Mouse (Mus musculus): ENCODE data around the gene Dvl2. TPM values are rescaled to one million over a fixed set of nuclear protein-coding genes. Genes with fewer than 3 reads are reported as not detected.

Dvl2 gene
- polyA plus RNA-seq, 1 experiment from 2014 or later: 54.1 TPM

- WGBS: 78% methylated on average over 6 of the region's 6 CpGs
- Histone ChIP-seq H3K4me3 (no peak overlapping the region), H3K4me1 (peaks cover 14% of the 10 kb centered on the region), H3K9me3 (replicated peaks) (no peaks in the 10 kb centered on the region), H3K27ac (replicated peaks) (no peak overlapping the region), H3K36me3 (peaks cover 13% of the 10 kb centered on the region), H3K27me3 (ENCODE audit: low read depth, poor library complexity, severe bottlenecking) (0 out of 2 replicates have a peak, but pooled peaks cover 2% of the 10 kb centered on the region)
- DNase-seq (ENCODE audit: low spot score): no peak
Observed at GRCm38 (mm10) chr11:70049366-70049765, 49.0 kb downstream of the Dvl2 start.

GRCm38 (mm10) chr11:70049816-70050215 is 49.4 kb downstream of the Dvl2 start:
- DNase-seq (ENCODE audit: low spot score): no peak
- Histone ChIP-seq H3K27ac (replicated peaks) (no peak overlapping the region), H3K4me1 (peaks cover 9% of the 10 kb centered on the region), H3K36me3 (peaks cover 9% of the 10 kb centered on the region), H3K27me3 (ENCODE audit: low read depth, poor library complexity, severe bottlenecking) (0 out of 2 replicates have a peak, but pooled peaks cover 4% of the 10 kb centered on the region), H3K9me3 (replicated peaks) (no peaks in the 10 kb centered on the region), H3K4me3 (no peak overlapping the region)
- 62% methylated on average over 10 of the region's 10 CpGs for WGBS

- Histone ChIP-seq H3K9me3 (replicated peaks) (no peaks in the 10 kb centered on the region), H3K36me3 (no peaks in the 10 kb centered on the region), H3K4me1 (peaks cover 17% of the 10 kb centered on the region), H3K27ac (replicated peaks) (no peak overlapping the region), H3K27me3 (ENCODE audit: low read depth, poor library complexity, severe bottlenecking) (0 out of 2 replicates have a peak, but pooled peaks cover 4% of the 10 kb centered on the region), H3K4me3 (no peak overlapping the region)
- no peak for DNase-seq (ENCODE audit: low spot score)
- 83% methylated on average over 7 of the region's 7 CpGs for WGBS
Observed at GRCm38 (mm10) chr11:70053156-70053555, 52.8 kb downstream of the Dvl2 start.

- Histone ChIP-seq H3K36me3 (no peaks in the 10 kb centered on the region), H3K27me3 (ENCODE audit: low read depth, poor library complexity, severe bottlenecking) (0 out of 2 replicates have a peak, but pooled peaks cover 4% of the 10 kb centered on the region), H3K4me1 (peaks cover 17% of the 10 kb centered on the region), H3K27ac (replicated peaks) (no peak within 1 kb of the TSS), H3K4me3 (no peak within 1 kb of the TSS), H3K9me3 (replicated peaks) (no peaks in the 10 kb centered on the region)
- DNase-seq (ENCODE audit: low spot score): no peak
- WGBS: 85% methylated on average over 10 of the region's 10 CpGs
Observed at GRCm38 (mm10) chr11:70053898-70054570, 53.6 kb downstream of the Dvl2 start, which contains the start of gene Asgr1. Asgr1 (plus strand) TSS chr11:70054085.

- Histone ChIP-seq H3K4me1 (peaks cover 17% of the 10 kb centered on the region), H3K36me3 (no peaks in the 10 kb centered on the region), H3K27me3 (ENCODE audit: low read depth, poor library complexity, severe bottlenecking) (0 out of 2 replicates have a peak, but pooled peaks cover 4% of the 10 kb centered on the region), H3K9me3 (replicated peaks) (no peaks in the 10 kb centered on the region), H3K27ac (replicated peaks) (peak overlapping the region; percentile 29; the same call in 1 of the 2 replicates), H3K4me3 (peak overlapping the region; percentile 16; the same call in 1 of the 2 replicates)
- DNase-seq (ENCODE audit: low spot score): peak; percentile 77
- WGBS: 25% methylated on average over 18 of the region's 18 CpGs
Observed at GRCm38 (mm10) chr11:70055618-70056214, 55.3 kb downstream of the Dvl2 start.

- Histone ChIP-seq H3K4me3 (no peak overlapping the region), H3K27me3 (ENCODE audit: low read depth, poor library complexity, severe bottlenecking) (0 out of 2 replicates have a peak, but pooled peaks cover 4% of the 10 kb centered on the region), H3K27ac (replicated peaks) (no peak overlapping the region), H3K36me3 (no peaks in the 10 kb centered on the region), H3K9me3 (replicated peaks) (peaks cover under 1% of the 10 kb centered on the region; the same call in 1 of the 2 replicates), H3K4me1 (peaks cover 17% of the 10 kb centered on the region)
- 90% methylated on average over 9 of the region's 9 CpGs for WGBS
- DNase-seq (ENCODE audit: low spot score): no peak
Observed at GRCm38 (mm10) chr11:70057805-70058204, 57.4 kb downstream of the Dvl2 start.

- Histone ChIP-seq H3K27me3 (ENCODE audit: low read depth, poor library complexity, severe bottlenecking) (no peaks in the 10 kb centered on the region), H3K36me3 (no peaks in the 10 kb centered on the region), H3K4me1 (peaks cover 17% of the 10 kb centered on the region), H3K9me3 (replicated peaks) (peaks cover 6% of the 10 kb centered on the region; the same call in 1 of the 2 replicates), H3K27ac (replicated peaks) (no peak overlapping the region), H3K4me3 (no peak overlapping the region)
- WGBS: 70% methylated on average over 6 of the region's 6 CpGs
- DNase-seq (ENCODE audit: low spot score): no peak
Observed at GRCm38 (mm10) chr11:70059930-70060329, 59.5 kb downstream of the Dvl2 start.

MicroRNAs within 50 kb of the gene (microRNA counts, 519-probe panel; counts per million panel counts)
- microRNA mmu-miR-324-3p: not detected
- 3,516 counts per million, percentile 14 among the panel's probes with 10 or more counts for microRNA mmu-miR-324-5p

Small RNA genes lying within 50 kb of the gene (microRNA-seq; reads per million reads assigned to microRNA genes)
- not detected for gene Gm44349
- gene Mir324: 3,213 reads per million, percentile 87 among the genes with 10 or more reads in this experiment

Other genes starting within 250 kb of the Dvl2 start
- 25.6 and 32.2 TPM in 2 replicates for gene Polr2a, start 242.0 kb upstream of the Dvl2 start, polyA plus RNA-seq (2016; fragmentation: Nextera tagmentation; extraction: Ambion mirVana)
- gene Slc35g3, start 238.6 kb upstream of the Dvl2 start, polyA plus RNA-seq (2016; fragmentation: Nextera tagmentation; extraction: Ambion mirVana): 0.09 TPM in 1 of 2 replicates, not detected in the other
- 0.64 and 0.91 TPM in 2 replicates for gene Zbtb4, start 234.7 kb upstream of the Dvl2 start, polyA plus RNA-seq (2016; fragmentation: Nextera tagmentation; extraction: Ambion mirVana)
- gene Chrnb1, start 204.7 kb upstream of the Dvl2 start, polyA plus RNA-seq (2016; fragmentation: Nextera tagmentation; extraction: Ambion mirVana): 1.1 TPM in 2 replicates
- 1.0 and 1.4 TPM in 2 replicates for gene Fgf11, start 198.7 kb upstream of the Dvl2 start, polyA plus RNA-seq (2016; fragmentation: Nextera tagmentation; extraction: Ambion mirVana)
- 0.90 and 0.99 TPM in 2 replicates for gene Tmem102, start 195.0 kb upstream of the Dvl2 start, polyA plus RNA-seq (2016; fragmentation: Nextera tagmentation; extraction: Ambion mirVana)
- not detected in 2 replicates for gene Gm39566, start 185.3 kb upstream of the Dvl2 start, polyA plus RNA-seq (2016; fragmentation: Nextera tagmentation; extraction: Ambion mirVana)
- gene Spem2, start 182.1 kb upstream of the Dvl2 start, polyA plus RNA-seq (2016; fragmentation: Nextera tagmentation; extraction: Ambion mirVana): not detected in 2 replicates
- 0.12 and 0.19 TPM in 2 replicates for gene Spem1, start 178.4 kb upstream of the Dvl2 start, polyA plus RNA-seq (2016; fragmentation: Nextera tagmentation; extraction: Ambion mirVana)
- gene Nlgn2, start 162.8 kb upstream of the Dvl2 start, polyA plus RNA-seq (2016; fragmentation: Nextera tagmentation; extraction: Ambion mirVana): 6.1 and 8.6 TPM in 2 replicates
- 345 and 346 TPM in 2 replicates for gene Tmem256, start 162.1 kb upstream of the Dvl2 start, polyA plus RNA-seq (2016; fragmentation: Nextera tagmentation; extraction: Ambion mirVana)
- gene Plscr3, start 154.2 kb upstream of the Dvl2 start, polyA plus RNA-seq (2016; fragmentation: Nextera tagmentation; extraction: Ambion mirVana): 70.4 and 81.8 TPM in 2 replicates
- 0.41 and 0.44 TPM in 2 replicates for gene Tnk1, start 141.9 kb upstream of the Dvl2 start, polyA plus RNA-seq (2016; fragmentation: Nextera tagmentation; extraction: Ambion mirVana)
- gene Tmem95, start 122.6 kb upstream of the Dvl2 start, polyA plus RNA-seq (2016; fragmentation: Nextera tagmentation; extraction: Ambion mirVana): not detected in 2 replicates
- gene Kctd11, start 119.2 kb upstream of the Dvl2 start, polyA plus RNA-seq (2016; fragmentation: Nextera tagmentation; extraction: Ambion mirVana): 6.4 and 7.0 TPM in 2 replicates
- gene Acap1, start 105.1 kb upstream of the Dvl2 start, polyA plus RNA-seq (2016; fragmentation: Nextera tagmentation; extraction: Ambion mirVana): 1.0 and 1.2 TPM in 2 replicates
- gene 2810408A11Rik, start 99.6 kb upstream of the Dvl2 start, polyA plus RNA-seq (2016; fragmentation: Nextera tagmentation; extraction: Ambion mirVana): 14.8 and 20.5 TPM in 2 replicates
- gene Neurl4, start 99.5 kb upstream of the Dvl2 start, polyA plus RNA-seq (2016; fragmentation: Nextera tagmentation; extraction: Ambion mirVana): 12.8 and 14.3 TPM in 2 replicates
- 98.4 and 111 TPM in 2 replicates for gene Gps2, start 86.7 kb upstream of the Dvl2 start, polyA plus RNA-seq (2016; fragmentation: Nextera tagmentation; extraction: Ambion mirVana)
- 2,258 and 2,701 TPM in 2 replicates for gene Eif5a, start 78.6 kb upstream of the Dvl2 start, polyA plus RNA-seq (2016; fragmentation: Nextera tagmentation; extraction: Ambion mirVana)
- 2.4 and 2.8 TPM in 2 replicates for gene Ybx2, start 64.8 kb upstream of the Dvl2 start, polyA plus RNA-seq (2016; fragmentation: Nextera tagmentation; extraction: Ambion mirVana)
- 12.6 and 12.8 TPM in 2 replicates for gene Slc2a4, start 52.4 kb upstream of the Dvl2 start, polyA plus RNA-seq (2016; fragmentation: Nextera tagmentation; extraction: Ambion mirVana)
- 7.1 and 7.6 TPM in 2 replicates for gene Cldn7, start 35.8 kb upstream of the Dvl2 start, polyA plus RNA-seq (2016; fragmentation: Nextera tagmentation; extraction: Ambion mirVana)
- gene Ctdnep1, start 19.4 kb upstream of the Dvl2 start, polyA plus RNA-seq (2016; fragmentation: Nextera tagmentation; extraction: Ambion mirVana): 20.5 and 26.3 TPM in 2 replicates
- 151 and 155 TPM in 2 replicates for gene Elp5, start 18.1 kb upstream of the Dvl2 start, polyA plus RNA-seq (2016; fragmentation: Nextera tagmentation; extraction: Ambion mirVana)
- 409 and 454 TPM in 2 replicates for gene Gabarap, start 9.5 kb upstream of the Dvl2 start, polyA plus RNA-seq (2016; fragmentation: Nextera tagmentation; extraction: Ambion mirVana)
- gene Phf23, start 4.8 kb upstream of the Dvl2 start, polyA plus RNA-seq (2016; fragmentation: Nextera tagmentation; extraction: Ambion mirVana): 95.1 and 96.3 TPM in 2 replicates
- gene Acadvl, start 14.8 kb downstream of the Dvl2 start, polyA plus RNA-seq (2016; fragmentation: Nextera tagmentation; extraction: Ambion mirVana): 42.2 and 48.6 TPM in 2 replicates
- 16.6 and 23.8 TPM in 2 replicates for gene Dlg4, start 16.3 kb downstream of the Dvl2 start, polyA plus RNA-seq (2016; fragmentation: Nextera tagmentation; extraction: Ambion mirVana)
- 0.58 and 0.73 TPM in 2 replicates for gene Asgr1, start 53.5 kb downstream of the Dvl2 start, polyA plus RNA-seq (2016; fragmentation: Nextera tagmentation; extraction: Ambion mirVana)
- not detected in 2 replicates for gene Asgr2, start 92.0 kb downstream of the Dvl2 start, polyA plus RNA-seq (2016; fragmentation: Nextera tagmentation; extraction: Ambion mirVana)
- gene Mgl2, start 129.7 kb downstream of the Dvl2 start, polyA plus RNA-seq (2016; fragmentation: Nextera tagmentation; extraction: Ambion mirVana): 0.12 TPM in 1 of 2 replicates, not detected in the other
- gene Clec10a, start 155.6 kb downstream of the Dvl2 start, polyA plus RNA-seq (2016; fragmentation: Nextera tagmentation; extraction: Ambion mirVana): 0.35 and 0.61 TPM in 2 replicates
- gene Slc16a11, start 212.2 kb downstream of the Dvl2 start, polyA plus RNA-seq (2016; fragmentation: Nextera tagmentation; extraction: Ambion mirVana): 1.2 and 1.3 TPM in 2 replicates
- gene Slc16a13, start 220.5 kb downstream of the Dvl2 start, polyA plus RNA-seq (2016; fragmentation: Nextera tagmentation; extraction: Ambion mirVana): 16.0 and 18.9 TPM in 2 replicates
- 4.8 and 5.0 TPM in 2 replicates for gene Bcl6b, start 229.2 kb downstream of the Dvl2 start, polyA plus RNA-seq (2016; fragmentation: Nextera tagmentation; extraction: Ambion mirVana)
- 241 and 244 TPM in 2 replicates for gene 0610010K14Rik, start 237.3 kb downstream of the Dvl2 start, polyA plus RNA-seq (2016; fragmentation: Nextera tagmentation; extraction: Ambion mirVana)
- 9.6 and 10.7 TPM in 2 replicates for gene Gm21988, start 239.2 kb downstream of the Dvl2 start, polyA plus RNA-seq (2016; fragmentation: Nextera tagmentation; extraction: Ambion mirVana)
- gene Rnasek, start 239.2 kb downstream of the Dvl2 start, polyA plus RNA-seq (2016; fragmentation: Nextera tagmentation; extraction: Ambion mirVana): 104 and 128 TPM in 2 replicates